Mouse (Mus musculus) MEL (cell line): ENCODE data around the gene Pnldc1. TPM values are rescaled to one million over a fixed set of nuclear protein-coding genes. Genes with fewer than 3 reads are reported as not detected.

Experiments used
- DNase-seq: peaks from one replicate; pipeline ENCODE4 v3.0.0; 2011; ENCODE audit warnings: low read depth, low spot score
- H3K27ac ChIP-seq: 2 replicates; pipeline ENCODE4 v1.5.1; 2012; ENCODE audit warnings: low read depth, mild to moderate bottlenecking, control low read depth, low read length, moderate library complexity; ENCODE audit not compliant: control insufficient read depth
- H3K27me3 ChIP-seq, 2 experiments: fragments of 150-350 bp in 1 of 2; sonication (generic) in 1 of 2; 2 replicates each; pipeline ENCODE4 v1.6.1; 2012; ENCODE audit warnings: low read length in 2 of 2, mild to moderate bottlenecking in 2 of 2, improper control_type of control experiment in 1 of 2, moderate library complexity in 1 of 2; ENCODE audit not compliant: insufficient read depth in 2 of 2, control insufficient read depth in 1 of 2
- H3K36me3 ChIP-seq, 2 experiments: 2 replicates each; pipeline ENCODE4 v1.6.1; 2012 to 2014; ENCODE audit warnings: low read length in 2 of 2, improper control_type of control experiment in 1 of 2, inconsistent platforms in 1 of 2, mild to moderate bottlenecking in 1 of 2; ENCODE audit not compliant: insufficient read depth in 2 of 2, control insufficient read depth in 1 of 2
- H3K4me1 ChIP-seq, 2 experiments: fragments of 150-350 bp in 1 of 2; sonication (generic) in 1 of 2; 2 replicates each; pipeline ENCODE4 v1.6.1; 2012; ENCODE audit warnings: low read length in 2 of 2, improper control_type of control experiment in 1 of 2, mild to moderate bottlenecking in 1 of 2; ENCODE audit not compliant: insufficient read depth in 2 of 2, control insufficient read depth in 1 of 2
- H3K4me3 ChIP-seq, 2 experiments: fragments of 150-350 bp in 1 of 2; sonication (generic) in 1 of 2; 2 replicates each; pipeline ENCODE4 v1.5.1; 2012; ENCODE audit warnings: low read depth in 2 of 2, low read length in 2 of 2, mild to moderate bottlenecking in 2 of 2, moderate library complexity in 2 of 2, control low read depth in 1 of 2, improper control_type of control experiment in 1 of 2; ENCODE audit not compliant: control insufficient read depth in 1 of 2, insufficient read depth in 1 of 2
- H3K79me2 ChIP-seq: 2 replicates; pipeline ENCODE4 v1.6.1; 2012; ENCODE audit warnings: mild to moderate bottlenecking, low read length, moderate library complexity; ENCODE audit not compliant: control insufficient read depth, poor library complexity, insufficient read depth
- H3K9ac ChIP-seq: 2 replicates; pipeline ENCODE4 v1.6.1; 2012; ENCODE audit warnings: low read depth, mild to moderate bottlenecking, control low read depth, low read length, moderate library complexity; ENCODE audit not compliant: control insufficient read depth, poor library complexity, severe bottlenecking
- H3K9me3 ChIP-seq: fragments of 150-350 bp; sonication (generic); replicated peaks from 2 replicates; pipeline ENCODE4 v1.6.1; 2012; ENCODE audit warnings: mild to moderate bottlenecking, low read length, improper control_type of control experiment, moderate library complexity; ENCODE audit not compliant: insufficient read depth
- BHLHE40 ChIP-seq: IDR thresholded peaks from 2 replicates; pipeline ENCODE4 v1.6.1; 2012; ENCODE audit warnings: low read depth, mild to moderate bottlenecking, inconsistent platforms, low read length, improper control_type of control experiment, borderline replicate concordance
- CTCF ChIP-seq, 3 experiments: IDR thresholded peaks in 2 of 3; conservative IDR thresholded peaks in 1 of 3; 2 replicates each; pipeline ENCODE4 v1.5.1; 2011 to 2012; ENCODE audit warnings: low read length in 3 of 3, low read depth in 2 of 3, mild to moderate bottlenecking in 2 of 3, improper control_type of control experiment in 1 of 3, inconsistent platforms in 1 of 3, mixed read lengths in 1 of 3, moderate library complexity in 1 of 3; ENCODE audit not compliant: control insufficient read depth in 1 of 3, insufficient read depth in 1 of 3, poor library complexity in 1 of 3, severe bottlenecking in 1 of 3
- E2F4 ChIP-seq: IDR thresholded peaks from 2 replicates; pipeline ENCODE4 v1.6.1; 2011; ENCODE audit warnings: low read depth, low read length, improper control_type of control experiment, borderline replicate concordance
- ELF1 ChIP-seq: IDR thresholded peaks from 2 replicates; pipeline ENCODE4 v1.6.1; 2014; ENCODE audit warnings: low read depth, mild to moderate bottlenecking, inconsistent platforms, low read length, improper control_type of control experiment, moderate library complexity
- EP300 ChIP-seq, 2 experiments: IDR thresholded peaks; 2 replicates each; pipeline ENCODE4 v1.6.1; 2011; ENCODE audit warnings: improper control_type of control experiment in 2 of 2, low read length in 2 of 2, low read depth in 1 of 2, mild to moderate bottlenecking in 1 of 2
- GATA1 ChIP-seq: IDR thresholded peaks from 2 replicates; pipeline ENCODE4 v1.6.1; 2011; ENCODE audit warnings: low read depth, low read length, improper control_type of control experiment
- JUND ChIP-seq: IDR thresholded peaks from 2 replicates; pipeline ENCODE4 v1.6.1; 2011; ENCODE audit warnings: low read depth, mild to moderate bottlenecking, improper control_type of control experiment, low read length
- MAFK ChIP-seq: IDR thresholded peaks from 2 replicates; pipeline ENCODE4 v1.6.1; 2011; ENCODE audit warnings: low read depth, mild to moderate bottlenecking, low read length, improper control_type of control experiment, borderline replicate concordance
- MAZ ChIP-seq: IDR thresholded peaks from 2 replicates; pipeline ENCODE4 v1.6.1; 2012; ENCODE audit warnings: low read depth, mild to moderate bottlenecking, inconsistent platforms, low read length, improper control_type of control experiment
- MEF2A ChIP-seq: IDR thresholded peaks from 2 replicates; pipeline ENCODE4 v1.6.1; 2014; ENCODE audit warnings: low read depth, mild to moderate bottlenecking, inconsistent platforms, low read length, improper control_type of control experiment; ENCODE audit not compliant: poor library complexity, insufficient replicate concordance, severe bottlenecking; ENCODE audit errors: extremely low read depth
- MXI1 ChIP-seq: IDR thresholded peaks from 2 replicates; pipeline ENCODE4 v1.6.1; 2011; ENCODE audit warnings: mild to moderate bottlenecking, low read depth, low read length, improper control_type of control experiment
- NELFE ChIP-seq: IDR thresholded peaks from 2 replicates; pipeline ENCODE4 v1.6.1; 2011; ENCODE audit warnings: low read depth, low read length, improper control_type of control experiment
- NRF1 ChIP-seq: IDR thresholded peaks from 2 replicates; pipeline ENCODE4 v1.6.1; 2014; ENCODE audit warnings: low read depth, mild to moderate bottlenecking, inconsistent platforms, low read length, improper control_type of control experiment, moderate library complexity; ENCODE audit not compliant: poor library complexity, insufficient read depth, severe bottlenecking
- POLR2AphosphoS2 ChIP-seq: IDR thresholded peaks from 2 replicates; pipeline ENCODE4 v1.6.1; 2011; ENCODE audit warnings: low read length, improper control_type of control experiment
- POLR2AphosphoS5 ChIP-seq: IDR thresholded peaks from 2 replicates; pipeline ENCODE4 v1.6.1; 2012; ENCODE audit warnings: low read depth, borderline replicate concordance, mild to moderate bottlenecking, inconsistent platforms, low read length, moderate library complexity, mixed read lengths
- RCOR1 ChIP-seq: IDR thresholded peaks from 2 replicates; pipeline ENCODE4 v1.6.1; 2012; ENCODE audit warnings: low read depth, mild to moderate bottlenecking, inconsistent platforms, low read length, improper control_type of control experiment
- SMC3 ChIP-seq: IDR thresholded peaks from 2 replicates; pipeline ENCODE4 v1.6.1; 2011; ENCODE audit warnings: low read depth, low read length, improper control_type of control experiment
- TAL1 ChIP-seq: IDR thresholded peaks from 2 replicates; pipeline ENCODE4 v1.6.1; 2012; ENCODE audit warnings: mild to moderate bottlenecking, inconsistent platforms, low read length, moderate library complexity, mixed read lengths
- USF2 ChIP-seq, 2 experiments: IDR thresholded peaks; 2 replicates each; pipeline ENCODE4 v1.6.1; 2011 to 2012; ENCODE audit warnings: improper control_type of control experiment in 2 of 2, low read length in 2 of 2, borderline replicate concordance in 1 of 2, inconsistent platforms in 1 of 2, low read depth in 1 of 2, mild to moderate bottlenecking in 1 of 2; ENCODE audit not compliant: insufficient read depth in 1 of 2
- ZMIZ1 ChIP-seq: IDR thresholded peaks from 2 replicates; pipeline ENCODE4 v1.6.1; 2012; ENCODE audit warnings: low read depth, mild to moderate bottlenecking, inconsistent platforms, low read length, improper control_type of control experiment, moderate library complexity
- polyA plus RNA-seq, 2 experiments: library from polyadenylated mRNA; stranded (reverse) in 1 of 2; unstranded in 1 of 2; fragments of >175 nt in 1 of 2; fragments of >200 nt in 1 of 2; gene quantifications; 2 replicates each; pipeline versions ENCODE4 v1.2.1 to v1.2.4; 2012; ENCODE audit warnings: low replicate concordance in 2 of 2, low read depth in 1 of 2; ENCODE audit not compliant: insufficient read length in 2 of 2, insufficient read depth in 1 of 2, missing spikeins in 1 of 2
- total RNA-seq: library from RNA; depleted of rRNA; stranded (reverse); fragments of 300-350 nt; gene quantifications from 2 replicates; pipeline ENCODE4 v1.2.3, GENCODE M21; 2012

Pnldc1 gene
- total and polyA plus RNA-seq, 3 experiments, result 0.54 to 1.1 TPM; not detected in 1

- no peaks in the 10 kb centered on the region for H3K79me2 ChIP-seq
- TF ChIP-seq GATA1, result no peak
- no peak for TF ChIP-seq TAL1
- TF ChIP-seq POLR2AphosphoS5, result no peak
- TF ChIP-seq MXI1, result no peak
- no peak for TF ChIP-seq NRF1
- no peak for TF ChIP-seq JUND
- TF ChIP-seq SMC3, result no peak
- no peak for TF ChIP-seq MEF2A
- TF ChIP-seq ELF1, result no peak
Observed at GRCm38 (mm10) chr17:12906436-12906835, 3.6 kb downstream of the Pnldc1 start.

DNA sequence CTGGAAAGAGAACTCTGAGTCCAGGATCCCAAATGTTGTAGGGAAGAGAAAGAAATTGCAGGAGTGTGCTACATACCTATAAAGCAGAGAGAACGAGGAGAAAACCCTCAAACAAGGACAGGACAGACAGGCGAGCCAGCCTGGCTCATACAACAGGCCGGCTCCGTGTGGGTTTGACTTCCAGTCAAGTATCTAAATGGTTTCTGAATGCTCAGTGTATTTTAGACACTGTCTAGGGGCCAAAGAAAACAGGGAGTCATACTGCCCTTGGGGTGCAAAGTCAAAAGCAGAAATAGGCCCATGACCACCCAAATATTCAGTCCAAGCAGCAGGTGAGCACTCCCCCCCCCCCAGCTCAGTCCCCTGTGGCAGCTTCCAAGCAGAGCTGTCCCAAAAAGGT, 4.2 kb downstream of the Pnldc1 start:
- Histone ChIP-seq H3K4me3 (no peak overlapping the region), H3K27ac (no peak overlapping the region), H3K4me1 (no peaks in the 10 kb centered on the region), H3K27me3 (no peaks in the 10 kb centered on the region), H3K36me3 (no peaks in the 10 kb centered on the region), H3K9ac (no peak overlapping the region), H3K79me2 (no peaks in the 10 kb centered on the region), H3K9me3 (no peaks in the 10 kb centered on the region)
- DNase-seq, result no peak
- TF ChIP-seq MAFK (no peak), GATA1 (no peak), TAL1 (no peak), USF2 (IDR thresholded peaks at IDR 0.05; ENCODE audit: borderline replicate concordance in 1 of 2, insufficient read depth in 1 of 2, low read depth in 1 of 2, low read length in 2 of 2) (no peak), POLR2AphosphoS5 (no peak), RCOR1 (no peak), NRF1 (no peak), EP300 (IDR thresholded peaks at IDR 0.05; ENCODE audit: low read depth in 1 of 2, low read length in 2 of 2) (no peak), ZMIZ1 (no peak), BHLHE40 (no peak), SMC3 (no peak), MEF2A (no peak), E2F4 (no peak), POLR2AphosphoS2 (no peak), CTCF (IDR thresholded peaks at IDR 0.05 in 2 of 3, conservative IDR thresholded peaks at IDR 0.05 in 1 of 3; ENCODE audit: control insufficient read depth in 1 of 3, insufficient read depth in 1 of 3, low read depth in 2 of 3, low read length in 3 of 3, poor library complexity in 1 of 3, severe bottlenecking in 1 of 3) (no peak), MAZ (no peak), ELF1 (no peak), NELFE (no peak)

More at GRCm38 (mm10) chr17:12906436-12906835, 3.6 kb downstream of the Pnldc1 start:
- Histone ChIP-seq H3K27ac (no peak overlapping the region), H3K9ac (no peak overlapping the region), H3K36me3 (no peaks in the 10 kb centered on the region), H3K27me3 (no peaks in the 10 kb centered on the region), H3K4me3 (no peak overlapping the region), H3K4me1 (no peaks in the 10 kb centered on the region), H3K9me3 (no peaks in the 10 kb centered on the region)
- DNase-seq, result no peak
